Mouse (Mus musculus): ENCODE data around the gene Zfp14.

The Zfp14 gene

DNA sequence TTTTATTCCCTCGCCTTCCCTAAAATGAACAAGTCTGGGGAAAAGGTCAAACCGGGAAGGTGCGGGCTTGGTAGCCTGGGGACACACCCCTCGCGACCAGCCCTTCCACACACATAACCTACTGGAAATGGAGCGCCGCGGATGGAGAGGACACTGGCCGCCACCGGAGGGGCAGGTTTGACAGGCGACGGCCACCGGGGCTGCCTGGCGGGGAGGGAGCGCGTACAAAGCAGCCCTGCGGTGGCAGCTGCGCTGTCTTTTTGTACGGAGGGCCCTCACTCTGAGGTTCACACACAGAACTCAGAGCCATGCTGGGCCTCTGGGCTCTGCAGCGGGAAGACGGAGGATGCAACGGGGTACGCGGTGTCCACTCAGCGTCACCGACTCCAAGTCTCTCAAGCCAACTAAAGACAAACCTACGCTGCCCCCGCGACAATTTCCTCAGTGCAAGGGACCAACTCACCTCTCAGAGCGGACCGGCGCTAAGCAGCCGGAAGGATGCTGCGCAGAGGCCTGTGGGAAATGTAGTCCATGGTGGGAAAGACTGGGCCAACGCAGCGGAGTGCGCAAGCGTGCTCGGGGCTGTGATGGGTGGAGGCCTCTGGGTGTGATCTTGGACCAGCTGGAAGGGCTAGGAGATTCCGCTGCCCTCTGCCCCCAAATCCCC, at the start of gene Zfp14:
Gene Zfp14 (minus strand): TSS at position 499 of the 667 bp plus-strand sequence.
- DNase-seq = peak; percentile 90

DNA sequence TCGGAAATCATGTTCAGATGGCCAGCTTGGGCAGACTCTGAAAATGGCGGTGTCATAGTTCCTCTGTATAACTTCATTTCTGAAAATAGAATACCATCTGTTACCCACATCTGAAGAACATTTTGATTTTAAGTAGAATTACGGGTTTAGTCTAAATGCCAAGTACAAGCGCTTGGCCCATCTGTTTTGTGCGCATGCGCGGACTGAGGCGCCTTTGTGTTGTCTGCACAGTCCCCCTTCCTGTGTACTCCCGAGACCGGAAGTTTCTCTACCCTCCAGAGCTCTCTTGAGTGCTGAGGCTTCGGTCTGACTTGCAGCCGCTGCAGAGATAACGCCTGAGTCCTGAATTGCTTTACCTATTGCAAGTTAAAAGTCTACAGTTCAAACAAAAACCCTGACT, 48.1 kb upstream of the Zfp14 start:
- peak; percentile 85 for DNase-seq

DNA sequence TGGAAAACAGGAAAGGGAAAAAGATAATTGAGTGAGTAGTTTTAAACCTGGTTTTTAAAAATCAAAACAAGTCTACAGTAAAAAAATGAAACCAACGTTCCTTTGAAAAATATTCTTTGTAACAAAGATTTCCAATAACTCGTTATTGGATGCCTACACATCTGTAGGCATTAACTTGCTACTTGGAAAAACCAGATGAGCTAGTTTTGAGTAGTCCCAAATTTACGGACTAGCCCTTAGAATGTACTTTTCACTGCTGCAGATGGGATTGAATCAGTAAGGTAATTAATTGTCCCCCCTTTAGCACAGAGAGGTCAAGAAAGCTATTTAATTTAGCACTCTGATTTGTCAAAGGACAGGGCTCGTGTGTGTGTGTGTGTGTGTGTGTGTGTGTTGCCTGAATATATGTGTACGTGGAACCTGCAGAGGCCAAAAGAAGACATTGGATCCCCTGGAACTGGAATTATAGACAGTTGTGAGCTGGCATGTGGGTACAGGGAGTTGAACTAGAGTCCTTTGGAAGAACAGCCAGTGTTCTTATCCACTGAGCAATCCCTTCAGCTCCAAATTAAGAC, 44.5 kb upstream of the Zfp14 start:
- DNase-seq = peak; percentile 45

DNA sequence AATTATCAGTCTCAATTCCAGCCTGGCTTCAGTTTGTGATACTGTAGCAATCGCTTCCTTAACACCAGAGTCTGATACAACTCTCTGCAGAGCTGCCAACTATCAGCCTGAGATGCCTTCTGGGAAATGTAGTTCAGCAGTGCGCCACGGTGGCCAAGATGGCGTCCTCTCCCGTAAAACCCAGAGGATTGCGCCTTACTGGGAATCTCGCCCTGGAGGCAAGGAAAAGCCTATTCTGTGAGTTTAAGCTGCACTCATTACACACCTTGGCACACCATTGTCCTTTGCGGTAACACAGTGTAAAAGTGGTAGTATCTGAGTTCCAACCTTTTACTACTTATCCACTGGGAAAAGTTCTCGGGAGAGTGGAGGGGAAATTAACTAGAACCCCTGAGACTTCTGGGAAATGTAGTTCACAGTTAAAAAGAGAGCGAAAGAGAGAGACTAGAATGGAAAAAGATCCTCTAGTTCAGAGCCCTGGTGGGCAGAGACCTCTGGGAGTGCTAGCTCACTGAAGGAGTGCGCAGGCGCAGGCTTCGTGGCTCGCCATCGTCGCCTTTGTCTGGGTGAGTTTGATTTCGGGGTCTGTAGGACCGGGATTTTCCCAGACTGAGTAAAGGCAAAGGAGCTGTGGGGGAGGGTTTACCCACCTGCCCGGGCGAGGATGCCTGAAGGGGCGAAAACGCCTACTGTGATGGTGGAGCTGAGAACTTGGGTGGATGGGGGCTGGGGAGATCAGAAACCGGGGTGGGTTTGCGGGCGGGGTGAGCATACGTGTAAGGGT, 43.7 kb upstream of the Zfp14 start, which contains the start of gene Zfp260:
Gene Zfp260 (plus strand): TSS at position 132 of the 784 bp plus-strand sequence.
- DNase-seq = peak; percentile 94

DNA sequence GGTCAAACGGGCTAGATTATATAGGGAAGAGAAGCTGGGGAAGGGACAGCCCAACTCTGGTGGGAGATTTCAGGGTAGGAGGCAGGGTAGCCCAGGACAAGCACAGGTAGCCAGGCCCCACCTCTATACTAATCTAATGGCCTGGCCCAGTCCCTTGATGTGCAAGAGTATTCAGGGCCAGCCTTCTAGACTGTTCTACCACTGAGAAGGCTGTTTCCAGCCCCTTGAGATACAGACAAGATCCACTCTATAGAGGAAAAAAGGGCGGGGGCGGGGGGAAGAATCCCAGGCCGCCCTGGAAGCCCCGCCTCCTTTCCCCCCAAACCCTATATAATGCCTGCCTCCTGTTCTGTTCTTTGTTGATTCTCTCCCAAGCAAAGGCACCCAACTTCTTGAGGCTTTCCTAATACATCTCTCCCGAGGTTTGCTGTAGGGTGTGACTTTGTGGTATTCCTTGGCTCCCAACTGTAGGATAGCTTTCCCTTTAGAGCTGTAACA, 42.8 kb upstream of the Zfp14 start:
- DNase-seq = no peak

DNA sequence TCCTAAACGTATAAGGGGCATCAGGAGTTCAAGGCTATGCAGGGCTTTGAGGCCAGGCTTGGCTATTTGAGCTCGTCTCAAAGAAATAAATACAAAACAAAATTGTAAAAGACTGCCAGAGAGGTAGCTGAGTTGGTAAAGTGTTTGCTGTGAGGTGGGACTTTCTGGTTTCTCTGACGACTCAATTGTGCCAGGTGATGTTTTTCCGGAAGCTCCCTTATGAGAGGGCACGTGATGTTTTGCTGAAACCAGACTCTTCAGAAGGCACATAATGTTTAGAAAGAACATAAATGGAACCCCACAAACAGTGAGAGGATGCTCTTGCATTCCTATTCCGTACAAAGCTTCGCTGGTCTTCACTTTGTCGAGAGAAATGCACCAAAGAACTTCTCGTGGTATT, 41.5 kb upstream of the Zfp14 start:
- DNase-seq = no peak

DNA sequence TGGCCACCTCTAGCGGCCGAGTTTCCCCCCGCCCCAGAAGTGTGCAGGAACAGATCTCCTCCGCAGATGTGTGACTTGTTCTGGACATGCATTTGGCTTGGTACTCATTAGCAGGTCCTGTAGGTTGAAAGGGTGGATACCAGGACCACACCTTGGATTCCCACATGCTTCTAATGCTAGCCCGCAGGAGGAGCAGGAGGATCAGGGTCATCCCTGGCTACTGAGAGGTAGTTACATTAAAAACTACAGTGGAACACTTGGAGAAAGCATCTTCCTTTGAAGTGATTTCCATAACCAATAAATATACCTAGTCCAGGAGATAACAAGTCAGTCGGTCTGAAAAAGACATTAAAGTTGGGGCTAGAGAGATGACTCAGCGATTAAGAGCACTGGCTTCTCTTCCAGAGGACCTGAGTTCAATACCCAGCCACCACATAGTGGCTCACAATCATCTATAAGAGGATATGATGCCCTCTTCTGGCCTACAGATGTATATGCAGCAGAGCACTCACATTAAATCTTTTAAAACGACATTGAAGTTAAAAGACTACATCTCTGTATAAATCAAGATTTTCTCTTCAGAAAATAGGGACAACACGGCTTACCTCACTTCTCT, 39.9 kb upstream of the Zfp14 start:
- peak; percentile 64 for DNase-seq

DNA sequence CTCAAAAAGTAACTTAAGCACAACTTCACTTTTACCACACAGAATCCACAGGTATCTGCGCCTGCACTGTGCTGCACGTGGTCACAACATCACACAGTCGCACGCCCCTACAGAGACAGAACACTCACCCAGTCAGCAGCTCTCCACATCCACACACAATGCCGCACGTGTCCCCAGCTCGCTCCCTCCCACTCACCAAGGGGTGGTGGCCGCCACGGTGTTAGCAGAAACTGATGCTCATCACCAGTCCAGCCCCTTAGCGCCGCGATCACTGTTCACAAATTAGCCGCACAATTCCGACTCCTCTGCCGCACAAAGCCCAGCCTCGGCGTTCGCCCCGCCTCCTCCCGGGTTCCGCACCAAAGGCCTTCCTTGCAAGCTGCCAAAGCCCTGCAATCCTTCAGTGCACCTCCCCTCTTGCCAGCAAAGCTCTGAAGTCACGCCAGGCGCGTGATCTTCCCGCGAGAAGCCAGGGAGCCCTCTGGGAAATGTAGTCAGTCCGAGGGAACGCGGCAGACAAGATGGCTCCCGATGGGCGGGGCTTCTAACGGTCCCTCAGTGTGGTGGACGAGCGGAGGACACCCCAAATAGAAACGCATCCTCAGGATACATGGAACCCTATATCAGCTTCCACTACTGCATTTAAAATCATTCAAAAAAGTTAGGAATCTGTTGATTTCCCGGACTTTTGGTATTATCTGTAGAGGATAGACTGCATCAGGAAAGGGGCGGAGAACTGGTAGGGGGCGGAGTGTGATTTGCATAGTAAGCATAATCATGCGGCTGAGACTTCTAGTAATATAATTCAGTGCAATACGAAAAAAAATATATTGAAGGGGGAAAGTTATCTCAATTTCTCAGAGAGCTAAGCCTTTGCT, 39.2 kb upstream of the Zfp14 start, which contains the start of the genes Gm26920 and Zfp566:
Gene Gm26920 (minus strand): TSS at position 319 of the 878 bp plus-strand sequence.
Gene Zfp566 (minus strand): TSS at position 436 of the 878 bp plus-strand sequence.
- DNase-seq = peak; percentile 97

DNA sequence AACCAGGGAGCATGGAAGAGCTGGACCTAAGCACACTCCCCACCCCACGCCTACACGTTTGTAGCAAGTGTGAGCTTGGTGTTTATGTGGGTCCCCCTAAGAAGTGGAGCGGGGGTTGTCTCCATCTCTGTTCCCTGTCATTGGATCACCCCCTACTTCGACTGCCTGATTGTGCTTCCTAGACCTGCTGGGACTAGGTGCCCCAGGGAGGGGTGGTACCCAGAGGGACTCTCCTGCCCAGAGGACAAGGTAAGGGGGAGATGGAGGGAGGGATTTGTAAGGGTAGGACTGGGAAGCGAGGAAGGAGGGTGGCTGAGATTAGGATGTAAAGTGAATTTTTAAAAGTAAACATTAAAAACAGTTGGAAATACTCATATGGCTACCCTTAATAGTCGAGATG, 38.2 kb upstream of the Zfp14 start:
- DNase-seq = peak; percentile 53

DNA sequence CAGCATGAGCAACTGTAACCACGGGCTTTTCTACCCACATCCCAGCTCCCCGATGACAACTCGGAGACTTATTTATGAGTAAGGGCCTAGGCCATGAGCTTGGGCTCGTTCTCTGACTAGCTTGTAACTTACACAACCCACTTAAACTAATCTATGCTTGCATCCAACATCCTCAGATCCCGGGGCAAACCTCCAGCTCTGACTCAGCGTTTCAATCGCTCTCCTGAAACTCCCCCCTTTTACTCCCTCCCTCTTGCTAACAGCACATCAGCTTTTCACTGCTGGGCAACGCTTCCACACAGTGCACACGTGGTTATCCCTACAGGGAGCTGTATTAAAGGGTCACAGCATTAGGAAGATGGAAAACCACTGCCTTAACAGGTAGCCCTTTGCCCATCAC, 35.3 kb upstream of the Zfp14 start:
- DNase-seq = no peak

DNA sequence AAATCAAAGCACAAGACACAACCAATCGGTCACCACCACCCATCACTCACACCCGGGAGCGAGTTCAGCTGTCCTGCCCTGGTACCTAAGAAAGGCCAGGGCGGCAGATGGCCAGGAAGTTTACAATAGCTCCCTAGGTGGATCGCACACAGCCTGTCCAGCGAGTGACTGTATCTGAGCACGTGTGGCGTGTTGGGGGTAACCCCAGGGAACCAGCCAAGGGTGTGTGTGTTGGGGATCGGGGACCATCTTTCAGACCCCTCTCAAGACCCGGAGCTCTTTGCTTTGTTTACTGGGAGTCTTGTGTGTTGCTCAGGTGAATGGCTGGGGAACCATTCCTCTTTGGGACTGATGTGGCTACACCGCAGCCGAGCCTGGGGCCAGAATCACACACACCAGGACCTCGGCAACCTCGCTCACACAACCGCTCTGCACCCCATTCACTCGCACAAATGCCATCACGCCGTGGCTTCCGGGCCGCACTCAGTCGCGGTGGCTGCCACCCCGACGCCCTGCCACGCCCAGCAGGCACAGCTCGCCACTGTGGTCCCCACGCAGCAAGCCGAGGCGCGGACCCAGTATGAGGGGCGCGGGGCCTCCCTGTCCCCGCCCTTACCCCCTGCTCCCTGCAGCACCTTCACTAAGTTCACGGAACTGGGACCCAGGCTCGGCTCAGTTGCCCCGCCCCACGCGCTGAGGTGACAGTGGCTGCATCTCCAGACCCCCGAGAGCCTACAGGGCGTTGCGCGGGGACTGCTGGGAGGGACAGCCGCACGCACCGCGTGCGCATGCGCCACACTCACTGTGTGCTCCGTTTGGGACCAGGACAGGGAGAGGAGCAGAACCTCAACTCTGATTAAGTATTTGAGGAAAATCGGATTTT, 21.2 kb upstream of the Zfp14 start, which contains the start of gene Zfp82:
Gene Zfp82 (minus strand): TSS at position 755 of the 883 bp plus-strand sequence.
- peak; percentile 88 for DNase-seq

DNA sequence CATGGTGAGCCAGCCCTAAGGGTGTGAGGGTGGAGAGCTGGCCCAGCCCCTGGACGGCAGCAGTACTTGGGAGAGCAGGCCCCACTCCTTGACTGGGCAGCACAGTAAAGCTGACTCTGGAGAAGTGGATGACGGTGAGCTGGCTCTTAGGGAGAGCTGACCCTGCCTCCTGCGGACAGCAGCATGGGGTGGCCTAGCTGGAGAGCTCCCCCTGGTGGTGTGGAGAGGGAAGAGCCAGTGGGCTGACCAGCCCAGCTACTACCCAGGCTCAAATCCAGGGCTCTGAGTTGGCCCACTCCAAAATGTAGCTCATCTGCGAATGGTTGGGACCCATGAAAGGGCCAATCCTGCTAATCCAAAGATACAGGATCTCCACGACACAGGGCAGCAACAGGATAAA, 13.4 kb upstream of the Zfp14 start:
- no peak for DNase-seq

DNA sequence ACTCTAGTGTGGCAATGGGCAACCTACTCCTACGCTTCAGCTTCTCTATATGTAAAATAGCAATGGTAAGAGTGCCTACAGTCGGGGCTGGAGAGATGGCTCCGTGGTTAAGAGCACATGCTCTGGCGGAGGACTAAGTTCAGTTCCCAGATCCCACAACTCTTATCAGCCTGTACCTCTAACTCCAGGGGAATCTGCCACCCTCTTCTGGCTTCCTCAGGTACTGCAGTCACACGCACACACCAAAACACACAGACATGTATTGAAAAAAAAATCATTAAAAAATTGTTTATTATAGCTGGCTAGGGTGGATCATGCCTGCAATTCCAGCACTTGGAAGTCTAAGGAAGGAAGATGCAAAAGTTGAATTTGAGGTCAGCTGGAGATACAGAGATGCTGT, 11.3 kb upstream of the Zfp14 start:
- DNase-seq = no peak

DNA sequence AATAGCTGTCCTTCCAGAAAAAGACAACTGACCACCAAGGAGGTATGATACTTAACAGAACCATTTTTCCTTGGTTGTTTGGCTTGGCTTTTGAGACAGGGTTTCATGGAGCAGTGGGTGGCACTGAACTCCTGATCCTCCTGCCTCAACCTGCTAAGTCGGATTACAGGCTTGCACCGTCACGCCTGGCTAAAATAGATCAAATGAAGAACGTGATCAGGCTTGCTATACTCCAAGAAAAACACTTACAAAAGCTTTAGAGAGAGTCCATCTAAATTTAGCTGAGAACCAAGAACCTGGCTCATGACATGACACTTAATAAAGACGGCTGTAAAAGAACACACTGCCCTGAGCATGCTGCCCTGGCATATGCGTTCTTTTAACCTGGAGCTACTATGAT, 9.2 kb upstream of the Zfp14 start:
- no peak for DNase-seq

DNA sequence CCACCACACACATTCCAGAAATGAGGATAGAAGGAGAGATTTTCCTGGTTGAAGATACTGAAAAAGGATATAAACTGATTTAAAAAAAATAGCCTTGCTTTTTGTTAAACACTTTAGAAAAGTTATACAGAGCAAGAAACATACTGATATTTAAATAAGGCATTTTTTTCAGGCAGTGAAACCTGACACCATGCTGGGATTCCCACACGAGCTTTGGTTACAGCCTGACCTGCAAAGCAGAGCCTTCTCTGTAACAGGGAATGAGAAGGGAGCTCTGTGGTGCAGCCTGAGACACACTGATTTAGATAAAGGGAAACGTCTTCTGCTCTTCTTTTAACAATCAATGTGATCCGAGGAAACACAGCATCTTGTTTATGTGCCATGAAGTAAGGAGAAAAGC, 2.4 kb upstream of the Zfp14 start:
- no peak for DNase-seq

DNA sequence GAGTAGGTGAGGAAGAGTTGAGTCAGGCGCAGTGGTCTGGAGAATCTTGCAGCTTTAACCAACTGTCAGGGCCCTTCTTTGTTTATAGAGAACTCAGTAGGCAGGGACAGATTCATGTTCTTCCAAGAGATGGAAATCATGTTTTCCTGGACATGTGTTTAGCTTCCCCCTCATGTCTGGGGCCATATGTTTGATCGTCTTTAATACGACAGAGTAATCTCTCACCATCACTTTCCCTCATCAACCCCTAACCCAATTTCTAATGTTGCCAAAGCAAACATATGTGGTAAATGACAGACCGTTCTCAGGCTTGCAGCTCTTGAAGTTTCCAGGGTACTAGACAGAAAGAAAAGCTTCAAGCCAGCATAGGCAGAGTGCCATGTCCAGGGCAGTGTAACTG, 3.1 kb downstream of the Zfp14 start:
- no peak for DNase-seq

DNA sequence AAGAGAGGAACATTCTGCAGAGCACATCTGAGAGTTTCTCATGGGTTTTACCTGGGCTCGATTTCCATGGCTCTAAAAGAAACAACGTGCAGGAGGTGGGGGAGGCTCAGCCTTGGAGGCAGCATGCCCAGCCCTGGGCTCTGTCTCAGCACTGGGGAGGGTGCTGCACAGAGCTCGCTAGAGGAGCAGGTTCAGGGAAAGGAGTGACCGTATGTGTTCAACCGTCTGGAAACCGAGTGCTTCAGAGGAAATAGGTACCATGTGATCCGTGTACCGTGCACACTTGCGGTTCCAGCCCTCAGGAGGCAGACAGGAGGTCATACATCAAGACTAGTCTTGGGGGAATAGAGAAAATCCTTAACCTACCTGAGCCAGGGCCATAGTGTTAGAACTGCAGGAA, 6.8 kb downstream of the Zfp14 start:
- DNase-seq = no peak

DNA sequence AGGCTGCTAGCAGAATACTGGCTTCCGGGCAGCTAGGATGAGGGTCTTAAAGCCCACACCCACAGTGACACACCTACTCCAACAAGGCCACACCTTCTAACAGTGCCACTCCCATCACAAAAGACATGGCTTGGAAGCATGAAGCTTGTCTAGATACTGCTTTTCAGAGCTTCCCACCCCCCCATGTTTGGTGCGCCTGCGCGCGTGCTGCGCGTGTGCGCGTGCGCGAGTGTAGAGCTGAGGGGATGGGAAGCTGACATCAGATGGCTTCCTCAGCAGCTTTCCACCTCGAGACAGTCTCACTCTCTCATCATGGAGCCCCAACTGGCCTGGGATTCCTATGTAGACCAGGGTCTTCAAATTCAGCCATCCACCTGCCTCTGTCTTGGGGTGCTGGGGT, 16.8 kb downstream of the Zfp14 start:
- no peak for DNase-seq

DNA sequence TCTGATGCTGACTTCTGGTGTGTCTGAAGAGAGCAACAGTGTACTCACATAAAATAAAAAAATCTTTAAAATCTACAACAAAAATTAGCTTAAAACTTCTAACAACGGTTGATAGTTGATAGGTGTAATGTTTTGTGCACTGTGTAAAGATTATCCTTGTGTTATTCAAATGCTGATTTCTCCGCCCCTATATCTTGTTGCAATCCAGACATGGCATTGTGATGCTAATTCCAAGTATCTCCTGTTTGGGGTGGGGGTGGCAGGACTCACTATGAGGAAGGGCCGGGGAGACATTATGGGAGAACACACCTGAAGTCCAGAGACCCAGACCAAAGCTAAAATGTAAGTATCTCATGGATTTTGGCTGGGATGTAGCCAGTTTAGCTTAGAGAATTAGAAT, 19.8 kb downstream of the Zfp14 start:
- DNase-seq = no peak

DNA sequence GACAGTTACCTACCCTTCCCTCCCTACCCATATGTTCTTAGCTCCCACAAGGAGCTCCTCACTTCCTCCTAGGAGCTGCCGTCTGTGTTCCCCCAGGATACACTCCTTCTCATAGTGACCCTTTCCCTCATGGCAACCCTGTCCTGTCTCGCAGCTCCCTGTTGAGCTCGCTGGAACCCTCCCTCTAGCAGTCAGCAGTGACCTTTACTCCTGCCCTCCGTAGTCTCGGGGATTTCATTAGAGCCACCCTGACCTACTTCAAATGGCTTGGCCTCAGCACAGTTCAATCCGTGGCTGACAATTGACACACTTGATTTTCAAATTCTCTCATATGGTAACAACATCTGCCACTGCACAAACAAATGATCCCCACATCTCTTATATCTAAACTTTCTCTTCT, 20.5 kb downstream of the Zfp14 start:
- DNase-seq = no peak

DNA sequence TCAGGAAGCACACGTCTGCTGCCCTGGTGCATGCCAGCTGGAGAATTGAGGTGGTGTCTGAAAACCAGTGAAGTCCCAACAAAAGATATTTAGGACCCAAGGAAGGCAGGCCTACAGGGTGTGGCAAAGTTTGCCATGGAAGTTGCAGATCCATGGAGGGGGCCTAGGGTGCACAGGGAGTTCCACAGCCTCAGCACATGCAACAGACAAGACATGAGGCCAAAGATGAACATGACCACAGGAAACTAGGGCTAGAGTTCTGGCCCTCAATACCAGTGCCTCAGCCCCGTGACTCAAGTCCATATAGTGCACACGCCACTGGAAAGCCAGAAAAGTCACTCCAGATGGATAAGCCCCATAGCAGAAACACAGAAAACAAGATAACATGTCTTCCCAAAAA, 22.6 kb downstream of the Zfp14 start:
- no peak for DNase-seq

Data from cerebellum, adult 9-10 months (tissue).